Mouse (Mus musculus): ENCODE results near the gene Pear1. TPM values are rescaled to one million over a fixed set of nuclear protein-coding genes. Genes with fewer than 3 reads are reported as not detected.
A peak's percentile ranks its signal among the peaks of the same experiment; 100 is the strongest.

Pear1 gene
- polyA plus RNA-seq, 1 experiment: 164 TPM

- Histone ChIP-seq H3K27me3 (replicated peaks) (peaks cover 95% of the 10 kb centered on the region), H3K36me3 (replicated peaks; ENCODE audit: low read length) (no peaks in the 10 kb centered on the region), H3K4me1 (peaks cover 4% of the 10 kb centered on the region), H3K4me3 (replicated peaks) (no peak overlapping the region), H3K9me3 (no peaks in the 10 kb centered on the region)
- TF ChIP-seq FLI1 (IDR thresholded peaks at IDR 0.05; ENCODE audit: low read length): no peak
- TF ChIP-seq GATA1 (IDR thresholded peaks at IDR 0.05; ENCODE audit: borderline replicate concordance, low read length): no peak
Measured at GRCm38 (mm10) chr3:87789768-87790167, 34.3 kb downstream of the Pear1 start.

GRCm38 (mm10) chr3:87789248-87789647 lies 34.9 kb downstream of the Pear1 start:
- Histone ChIP-seq H3K27me3 (replicated peaks) (peaks cover 92% of the 10 kb centered on the region), H3K4me3 (replicated peaks) (no peak overlapping the region)
- TF ChIP-seq FLI1 (IDR thresholded peaks at IDR 0.05; ENCODE audit: low read length) (no peak), GATA1 (IDR thresholded peaks at IDR 0.05; ENCODE audit: borderline replicate concordance, low read length) (no peak)

GRCm38 (mm10) chr3:87785626-87786214 lies 38.4 kb downstream of the Pear1 start:
- no peak overlapping the region for H3K4me3 ChIP-seq (replicated peaks)
- H3K9me3 ChIP-seq: no peaks in the 10 kb centered on the region
- peaks cover 92% of the 10 kb centered on the region for H3K27me3 ChIP-seq (replicated peaks)
- no peak for TF ChIP-seq FLI1 (IDR thresholded peaks at IDR 0.05; ENCODE audit: low read length)
- TF ChIP-seq GATA1 (IDR thresholded peaks at IDR 0.05; ENCODE audit: borderline replicate concordance, low read length): no peak
- no peaks in the 10 kb centered on the region for H3K36me3 ChIP-seq (replicated peaks; ENCODE audit: low read length)
- no peaks in the 10 kb centered on the region for H3K4me1 ChIP-seq

More at GRCm38 (mm10) chr3:87789248-87789647, 34.9 kb downstream of the Pear1 start:
- no peaks in the 10 kb centered on the region; the same call in 1 of the 2 replicates for H3K4me1 ChIP-seq
- no peaks in the 10 kb centered on the region for H3K9me3 ChIP-seq
- H3K36me3 ChIP-seq (replicated peaks; ENCODE audit: low read length): no peaks in the 10 kb centered on the region

GRCm38 (mm10) chr3:87785156-87785555 lies 39.0 kb downstream of the Pear1 start:
- H3K4me1 ChIP-seq: no peaks in the 10 kb centered on the region
- no peaks in the 10 kb centered on the region for H3K9me3 ChIP-seq
- H3K27me3 ChIP-seq (replicated peaks): peaks cover 92% of the 10 kb centered on the region

GRCm38 (mm10) chr3:87783282-87784023 lies 40.7 kb downstream of the Pear1 start:
- TF ChIP-seq GATA1 (IDR thresholded peaks at IDR 0.05; ENCODE audit: borderline replicate concordance, low read length): no peak
- Histone ChIP-seq H3K9me3 (no peaks in the 10 kb centered on the region), H3K36me3 (replicated peaks; ENCODE audit: low read length) (no peaks in the 10 kb centered on the region), H3K4me1 (peaks cover 4% of the 10 kb centered on the region; the same call in 1 of the 2 replicates), H3K27me3 (replicated peaks) (peaks cover 91% of the 10 kb centered on the region), H3K4me3 (replicated peaks) (no peak overlapping the region)

More at GRCm38 (mm10) chr3:87785156-87785555, 39.0 kb downstream of the Pear1 start:
- no peak for TF ChIP-seq GATA1 (IDR thresholded peaks at IDR 0.05; ENCODE audit: borderline replicate concordance, low read length)
- no peak for TF ChIP-seq FLI1 (IDR thresholded peaks at IDR 0.05; ENCODE audit: low read length)
- Histone ChIP-seq H3K36me3 (replicated peaks; ENCODE audit: low read length) (no peaks in the 10 kb centered on the region), H3K4me3 (replicated peaks) (no peak overlapping the region)

GRCm38 (mm10) chr3:87779086-87779485 lies 45.0 kb downstream of the Pear1 start:
- Histone ChIP-seq H3K36me3 (replicated peaks; ENCODE audit: low read length) (no peaks in the 10 kb centered on the region), H3K9me3 (no peaks in the 10 kb centered on the region), H3K27me3 (replicated peaks) (peaks cover 99% of the 10 kb centered on the region), H3K4me1 (peaks cover 16% of the 10 kb centered on the region), H3K4me3 (replicated peaks) (no peak overlapping the region)
- TF ChIP-seq GATA1 (IDR thresholded peaks at IDR 0.05; ENCODE audit: borderline replicate concordance, low read length) (no peak), FLI1 (IDR thresholded peaks at IDR 0.05; ENCODE audit: low read length) (no peak)

GRCm38 (mm10) chr3:87778283-87778682 lies 45.8 kb downstream of the Pear1 start:
- Histone ChIP-seq H3K9me3 (no peaks in the 10 kb centered on the region), H3K36me3 (replicated peaks; ENCODE audit: low read length) (no peaks in the 10 kb centered on the region), H3K4me1 (peaks cover 16% of the 10 kb centered on the region), H3K27me3 (replicated peaks) (peaks cover 99% of the 10 kb centered on the region), H3K4me3 (replicated peaks) (no peak overlapping the region)
- no peak for TF ChIP-seq GATA1 (IDR thresholded peaks at IDR 0.05; ENCODE audit: borderline replicate concordance, low read length)
- no peak for TF ChIP-seq FLI1 (IDR thresholded peaks at IDR 0.05; ENCODE audit: low read length)

GRCm38 (mm10) chr3:87771088-87771487 lies 53.0 kb downstream of the Pear1 start:
- H3K4me1 ChIP-seq: peaks cover 57% of the 10 kb centered on the region
- peaks cover 14% of the 10 kb centered on the region for H3K36me3 ChIP-seq (replicated peaks; ENCODE audit: low read length)
- TF ChIP-seq FLI1 (IDR thresholded peaks at IDR 0.05; ENCODE audit: low read length) (no peak), GATA1 (IDR thresholded peaks at IDR 0.05; ENCODE audit: borderline replicate concordance, low read length) (no peak)
- peak overlapping the region; percentile 42 for H3K4me3 ChIP-seq (replicated peaks)
- H3K9me3 ChIP-seq: no peaks in the 10 kb centered on the region
- peaks cover 49% of the 10 kb centered on the region for H3K27me3 ChIP-seq (replicated peaks)

- Histone ChIP-seq H3K9me3 (no peaks in the 10 kb centered on the region), H3K4me3 (replicated peaks) (no peak overlapping the region), H3K36me3 (replicated peaks; ENCODE audit: low read length) (peaks cover 16% of the 10 kb centered on the region), H3K27me3 (replicated peaks) (peaks cover 41% of the 10 kb centered on the region), H3K4me1 (peaks cover 58% of the 10 kb centered on the region)
- TF ChIP-seq GATA1 (IDR thresholded peaks at IDR 0.05; ENCODE audit: borderline replicate concordance, low read length) (no peak), FLI1 (IDR thresholded peaks at IDR 0.05; ENCODE audit: low read length) (no peak)
Measured at GRCm38 (mm10) chr3:87770280-87770679, 53.8 kb downstream of the Pear1 start.

- H3K9me3 ChIP-seq: no peaks in the 10 kb centered on the region
- peaks cover 16% of the 10 kb centered on the region for H3K36me3 ChIP-seq (replicated peaks; ENCODE audit: low read length)
- TF ChIP-seq FLI1 (IDR thresholded peaks at IDR 0.05; ENCODE audit: low read length) (no peak), GATA1 (IDR thresholded peaks at IDR 0.05; ENCODE audit: borderline replicate concordance, low read length) (no peak)
- peak overlapping the region; percentile 98 for H3K4me3 ChIP-seq (replicated peaks)
- peaks cover 66% of the 10 kb centered on the region for H3K4me1 ChIP-seq
- peaks cover 33% of the 10 kb centered on the region for H3K27me3 ChIP-seq (replicated peaks)
Measured at GRCm38 (mm10) chr3:87769506-87769905, 54.6 kb downstream of the Pear1 start.

Data from megakaryocyte, embryonic 14.5 days (primary cell).